Mouse (Mus musculus): ENCODE measurements around the gene Olfml3.
A peak's percentile ranks its signal among the peaks of the same experiment; 100 is the strongest.

Gene Olfml3

DNA sequence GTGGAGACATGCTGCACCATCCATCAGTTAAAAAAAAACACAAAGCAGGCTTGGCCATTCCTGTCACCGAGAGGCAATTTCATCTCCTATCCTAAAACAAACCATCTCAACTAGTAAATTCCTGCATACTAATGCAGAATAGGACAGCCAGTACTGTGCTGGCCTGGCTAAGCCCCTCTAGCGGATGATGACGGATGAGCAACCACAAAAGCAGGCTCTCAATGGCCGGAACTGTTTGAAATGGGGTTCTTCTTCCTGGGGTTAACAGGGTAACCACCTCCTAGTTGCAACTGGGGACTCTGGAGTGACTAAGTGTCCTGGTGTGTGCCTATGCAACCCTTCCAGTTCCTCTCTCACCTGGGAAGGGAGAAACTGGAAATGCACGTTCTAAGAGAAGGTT, 2.5 kb upstream of the Olfml3 start:
- DNase-seq (ENCODE audit: low spot score) = no peak

DNA sequence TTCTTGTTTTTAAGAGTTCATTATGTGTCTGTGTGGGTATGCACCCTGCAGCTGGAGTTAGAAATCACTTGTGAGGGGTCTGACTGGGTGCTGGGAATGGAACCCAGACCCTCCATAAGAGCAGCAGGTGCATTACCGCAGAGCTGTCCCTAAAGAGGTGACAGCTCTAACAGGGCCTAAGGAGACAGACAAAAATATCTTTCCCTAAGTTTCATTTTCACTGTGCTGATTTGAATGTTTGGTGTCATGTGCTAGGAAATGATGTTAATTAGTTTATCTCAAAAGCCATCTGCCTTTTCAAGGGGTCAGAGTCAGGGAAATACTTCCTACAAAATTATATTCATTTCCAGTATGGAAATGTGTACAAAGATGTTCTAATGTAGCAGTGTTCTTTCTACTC, 1.5 kb upstream of the Olfml3 start, which contains the start of gene Gm10964:
Gene Gm10964, plus strand, starts transcription at position 38 of the 400 bp plus-strand sequence.
- no peak for DNase-seq (ENCODE audit: low spot score)

DNA sequence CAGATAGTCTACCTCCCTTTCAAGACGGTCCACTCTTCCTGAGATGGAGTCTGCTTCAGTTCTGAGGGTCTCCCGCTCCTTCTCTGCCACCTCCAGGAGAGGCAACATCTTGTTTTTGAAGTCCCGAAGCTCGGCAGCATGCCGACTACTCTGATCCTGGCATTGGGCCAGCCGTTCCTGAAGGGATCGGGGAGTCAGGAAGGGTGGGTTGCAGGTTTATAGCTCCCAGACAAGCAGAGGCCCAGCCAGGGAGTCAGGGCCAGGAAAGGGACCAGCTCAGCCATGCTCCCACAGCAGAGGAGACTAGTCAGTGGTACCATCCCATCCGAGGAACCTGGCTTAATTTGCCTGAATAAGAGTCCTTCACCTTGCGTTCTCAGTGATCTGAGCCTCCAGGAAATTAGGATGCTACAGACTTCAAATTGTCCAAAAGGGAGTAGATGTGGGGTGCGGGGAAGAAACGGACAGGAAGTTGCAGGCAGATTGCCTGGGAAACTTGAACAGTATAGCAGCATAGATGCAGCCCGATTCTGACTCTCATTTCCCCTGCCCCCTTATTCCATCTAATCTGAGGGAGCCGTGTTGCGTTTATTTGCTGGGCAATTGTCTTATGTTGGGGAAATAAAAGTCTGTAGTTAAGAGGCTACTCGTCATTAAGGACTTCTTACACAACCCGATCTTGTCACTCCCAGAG, 593 bp downstream of the Olfml3 start:
- peak; percentile 24 for DNase-seq (ENCODE audit: low spot score)

DNA sequence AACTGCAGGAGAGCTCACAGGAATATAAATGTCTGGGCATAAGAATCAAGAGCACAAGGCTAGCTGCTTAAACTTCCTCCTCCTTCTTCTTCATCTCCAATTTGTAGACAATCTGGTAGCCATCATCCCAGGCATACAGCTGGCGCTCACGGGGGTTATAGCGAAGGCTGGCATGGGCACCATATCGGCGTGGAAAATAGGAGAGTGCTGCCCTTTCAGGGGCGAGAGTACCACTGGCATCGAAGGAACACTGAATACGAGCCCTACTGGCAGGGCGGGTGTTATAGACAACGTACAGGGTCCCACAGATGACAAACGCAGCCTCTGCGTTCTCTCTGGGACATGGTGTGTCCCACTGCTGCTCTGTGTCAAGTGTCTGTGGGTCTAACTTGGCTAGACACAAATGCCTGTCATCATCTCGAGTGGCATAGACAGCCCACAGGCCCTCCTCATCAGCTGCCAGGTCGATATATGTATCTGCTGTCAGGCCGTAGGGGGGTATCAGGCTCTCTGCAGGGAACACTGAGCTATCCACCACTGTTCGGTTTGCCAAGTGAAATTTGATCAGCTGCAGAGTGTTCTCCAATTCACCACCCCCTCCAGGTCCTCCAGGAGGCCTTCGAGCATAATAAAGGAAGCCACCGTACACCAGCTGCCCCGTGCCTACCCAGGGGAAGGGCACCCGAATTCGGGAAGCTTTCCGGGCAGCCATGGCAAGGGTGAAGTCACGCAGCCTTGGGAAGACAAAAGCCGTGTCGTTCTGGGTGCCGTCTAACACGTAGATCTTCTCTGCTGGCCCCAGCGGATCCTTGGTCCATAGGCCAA, 1.8 kb downstream of the Olfml3 start:
- no peak for DNase-seq (ENCODE audit: low spot score)

DNA sequence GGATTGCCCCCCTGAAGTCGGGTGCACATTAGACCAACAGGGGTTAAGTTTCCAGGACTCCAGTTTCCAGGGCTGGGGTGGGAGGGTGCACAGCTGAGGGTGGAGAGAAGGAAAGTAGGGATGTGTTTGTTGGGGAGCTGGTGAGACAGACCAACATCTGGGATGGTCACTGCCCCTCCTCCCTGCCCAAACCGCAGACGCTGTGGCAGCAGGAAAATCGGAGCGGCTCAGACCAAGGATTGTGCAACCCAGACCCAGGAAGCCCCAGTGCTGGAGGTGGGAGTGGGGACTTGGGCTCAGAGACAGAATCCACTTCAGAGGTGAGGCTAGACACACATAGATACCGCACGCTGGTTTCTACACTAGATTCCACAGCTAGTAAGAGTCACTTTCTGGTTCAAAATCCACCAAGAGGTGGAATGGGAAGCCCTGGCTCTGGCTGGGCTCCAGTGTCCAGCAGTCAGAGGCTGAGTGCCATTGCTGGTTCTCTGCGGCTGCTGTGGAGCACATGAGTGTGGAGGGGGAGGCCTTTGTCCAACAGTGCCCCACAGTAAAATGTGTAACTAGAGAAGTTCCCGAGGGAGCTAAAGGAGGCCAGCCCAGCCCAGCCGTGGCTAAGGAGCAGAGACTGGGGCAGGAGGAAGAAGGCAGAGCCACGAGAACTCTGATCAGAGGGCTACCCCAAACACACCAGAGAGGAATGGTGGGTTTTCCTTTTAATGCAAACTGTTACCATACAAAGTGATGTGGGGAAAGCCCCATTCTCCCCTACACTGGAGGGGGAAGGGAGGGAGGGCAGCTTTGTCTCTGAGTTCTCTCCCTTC, 2.9 kb downstream of the Olfml3 start:
- no peak for DNase-seq (ENCODE audit: low spot score)

DNA sequence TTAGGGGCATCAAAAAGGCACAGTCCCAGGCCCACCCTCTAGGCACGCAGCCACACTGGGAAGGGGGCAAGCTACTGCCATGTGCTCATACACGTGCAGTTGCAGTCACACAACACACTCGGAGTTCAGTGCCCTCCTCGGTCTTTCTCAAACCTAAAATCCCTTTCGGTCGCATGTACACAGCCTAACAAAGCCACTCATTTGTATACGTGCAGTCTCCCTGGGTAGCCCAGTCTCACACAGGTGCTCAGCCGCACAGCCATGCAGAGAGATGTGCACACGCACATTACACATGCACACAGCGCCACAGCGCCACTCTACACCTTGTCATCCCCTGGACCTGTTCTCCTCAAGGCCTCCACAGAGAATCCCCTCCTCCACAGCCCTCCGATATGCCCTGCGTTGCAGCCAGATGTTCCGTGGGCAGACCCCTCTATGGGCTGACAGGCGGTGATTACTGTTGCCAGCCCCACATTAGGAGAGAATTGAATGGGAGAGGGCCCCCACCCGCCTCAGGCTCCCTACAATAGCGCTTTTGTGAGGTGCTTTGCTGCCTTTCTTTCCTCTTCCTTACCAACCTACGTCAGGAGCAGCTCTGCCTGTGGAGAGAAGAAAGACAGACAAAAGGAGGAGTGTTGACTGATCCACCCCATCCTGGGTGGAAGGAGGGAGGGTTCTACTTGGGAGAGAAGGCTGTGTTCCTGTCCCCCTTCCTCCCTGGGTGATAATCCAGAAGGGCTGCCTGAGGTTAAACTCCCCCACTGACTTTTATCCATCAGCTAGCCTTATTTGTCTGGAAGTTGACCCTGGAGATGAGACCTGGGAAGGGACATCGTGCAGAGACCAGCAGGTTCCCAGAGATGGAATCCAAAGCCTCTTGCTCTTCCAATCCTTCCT, 3.8 kb downstream of the Olfml3 start:
- no peak for DNase-seq (ENCODE audit: low spot score)

DNA sequence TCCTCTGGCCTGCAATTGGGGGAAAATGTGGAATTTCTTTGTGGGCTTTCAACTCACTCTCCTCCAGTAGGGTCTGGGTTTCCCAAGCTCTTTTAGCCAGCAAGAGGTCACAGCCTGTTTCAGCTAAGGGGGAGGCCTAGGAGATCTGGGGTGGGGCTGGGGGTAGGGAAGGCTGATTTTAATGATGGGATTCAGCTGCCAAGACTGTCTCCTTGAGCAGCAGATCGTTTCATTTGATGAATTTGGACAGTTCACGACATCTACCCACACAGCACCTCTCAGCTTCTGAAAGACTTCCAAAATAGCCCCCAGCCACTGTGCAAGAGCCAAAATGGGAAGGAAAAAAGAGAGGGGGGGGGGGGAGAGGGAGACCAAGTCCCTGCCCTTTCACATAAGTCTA, 4.6 kb downstream of the Olfml3 start:
- DNase-seq (ENCODE audit: low spot score) = no peak

DNA sequence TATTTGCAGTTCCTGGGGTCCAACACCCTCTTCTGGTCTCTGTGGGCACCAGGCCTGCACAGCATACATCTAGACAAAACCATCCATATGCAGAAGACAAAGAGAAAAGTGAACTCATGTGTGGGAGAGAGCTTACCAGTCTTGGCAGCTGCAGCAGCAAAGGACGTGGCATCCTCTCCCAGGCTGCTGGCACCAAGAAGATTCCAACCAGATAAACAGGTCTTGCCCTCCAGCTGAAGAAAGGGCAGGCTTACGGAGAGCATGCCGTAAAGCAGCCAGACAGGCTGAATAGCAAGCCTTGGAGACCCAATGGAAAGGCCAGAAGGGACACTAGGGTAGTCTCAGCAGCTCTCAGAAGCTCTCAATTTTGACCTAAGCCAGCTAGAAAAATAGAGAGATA, 5.7 kb downstream of the Olfml3 start:
- DNase-seq (ENCODE audit: low spot score) = no peak

DNA sequence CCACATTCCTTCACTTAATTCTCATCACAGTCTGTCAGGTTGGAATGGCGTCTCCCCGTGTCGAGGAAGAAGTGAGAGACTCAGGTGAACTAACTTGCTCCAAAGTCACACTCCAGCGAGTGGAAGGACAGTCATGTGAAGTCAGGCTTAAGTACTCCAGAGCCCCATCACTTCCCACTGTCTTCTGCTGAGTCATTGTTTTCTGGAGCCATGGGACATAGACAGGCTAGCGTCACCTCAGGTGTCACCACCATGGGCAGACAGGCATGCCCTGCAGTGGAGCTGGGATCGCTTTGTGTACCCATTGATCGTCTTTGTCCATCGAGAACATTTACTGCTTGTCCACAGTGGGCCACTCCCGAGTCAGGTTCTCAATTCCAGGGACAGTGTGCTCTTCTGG, 8.0 kb downstream of the Olfml3 start:
- DNase-seq (ENCODE audit: low spot score) = no peak

DNA sequence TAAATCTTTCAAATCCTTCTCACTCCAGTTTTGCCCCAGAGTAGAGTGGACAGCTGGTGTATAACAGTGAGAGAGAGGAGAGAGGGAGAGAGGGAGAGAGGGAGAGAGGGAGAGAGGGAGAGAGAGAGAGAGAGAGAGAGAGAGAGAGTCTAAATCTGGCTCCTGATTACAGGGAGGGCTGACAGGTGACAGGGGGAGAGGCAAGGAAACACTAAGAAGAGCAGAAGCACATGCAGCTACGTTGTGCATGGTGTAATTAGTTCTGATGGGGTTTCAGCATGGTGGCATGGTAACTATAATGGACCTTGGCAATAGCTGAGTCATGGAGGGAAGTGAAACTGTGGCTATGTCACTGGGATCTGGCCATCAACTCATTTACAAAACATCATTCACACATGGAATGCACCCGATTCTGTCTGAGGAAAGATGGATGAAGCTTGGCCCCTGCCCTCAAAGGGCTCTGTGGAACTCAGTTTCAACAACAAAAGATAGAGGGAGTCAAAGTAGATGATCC, 9.9 kb downstream of the Olfml3 start:
- DNase-seq (ENCODE audit: low spot score) = no peak

DNA sequence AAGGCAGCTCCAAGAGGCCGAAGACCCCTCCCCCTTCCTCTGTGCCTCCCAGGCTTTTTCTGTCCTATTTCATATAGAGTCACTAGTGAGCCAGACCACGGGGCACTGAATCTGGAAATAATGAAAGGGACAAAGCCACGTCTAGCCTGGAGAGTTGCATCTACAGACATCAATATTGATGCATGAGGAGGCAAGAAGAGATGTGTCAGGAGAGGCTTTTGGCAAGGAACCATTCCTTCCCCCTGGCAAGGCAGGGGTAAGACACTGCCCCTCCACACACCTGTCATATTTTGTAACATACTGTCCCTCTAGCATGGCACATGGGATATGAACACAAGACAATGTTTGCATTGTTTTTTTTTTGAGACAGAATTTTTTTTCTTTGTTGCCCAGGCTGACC, 11.2 kb downstream of the Olfml3 start:
- DNase-seq (ENCODE audit: low spot score) = no peak

DNA sequence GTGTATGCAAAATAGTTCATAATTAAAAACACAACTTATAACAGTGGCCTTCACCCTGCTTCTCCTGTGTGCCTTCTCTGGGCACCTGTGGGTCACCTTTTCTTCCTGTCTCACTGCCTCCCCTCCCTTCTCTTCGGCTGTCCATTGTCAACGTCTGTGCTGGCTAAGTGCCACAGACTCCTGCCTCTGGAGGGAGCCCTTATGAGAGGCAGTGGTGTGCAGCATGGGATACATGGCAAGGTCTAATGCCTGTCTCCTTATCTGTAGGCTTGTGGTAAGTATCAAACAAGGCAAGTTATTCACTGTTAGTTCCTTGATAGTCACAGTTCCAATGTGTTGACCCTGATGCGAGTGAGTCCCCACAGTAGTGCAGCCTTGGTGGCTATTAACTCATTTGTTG, 13.7 kb downstream of the Olfml3 start:
- no peak for DNase-seq (ENCODE audit: low spot score)

DNA sequence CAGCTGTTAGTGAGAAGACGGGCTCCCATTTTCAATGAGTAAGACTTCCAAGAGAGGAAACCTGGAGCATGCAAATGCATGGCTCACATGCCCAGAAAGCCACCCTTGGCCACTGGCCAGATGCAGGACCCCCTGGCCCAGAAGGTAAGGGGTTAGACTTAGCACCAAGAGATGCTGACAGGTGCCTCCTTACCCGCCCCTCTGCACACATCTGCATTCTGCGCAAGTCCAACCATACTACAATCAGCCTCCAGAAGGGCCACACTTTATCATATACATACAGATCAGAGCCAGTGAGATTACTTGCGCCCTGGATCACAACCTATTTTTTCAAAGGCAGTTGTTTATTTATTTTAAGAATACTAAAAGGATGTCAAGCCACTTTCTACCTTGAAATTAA, 19.1 kb downstream of the Olfml3 start:
- no peak for DNase-seq (ENCODE audit: low spot score)

DNA sequence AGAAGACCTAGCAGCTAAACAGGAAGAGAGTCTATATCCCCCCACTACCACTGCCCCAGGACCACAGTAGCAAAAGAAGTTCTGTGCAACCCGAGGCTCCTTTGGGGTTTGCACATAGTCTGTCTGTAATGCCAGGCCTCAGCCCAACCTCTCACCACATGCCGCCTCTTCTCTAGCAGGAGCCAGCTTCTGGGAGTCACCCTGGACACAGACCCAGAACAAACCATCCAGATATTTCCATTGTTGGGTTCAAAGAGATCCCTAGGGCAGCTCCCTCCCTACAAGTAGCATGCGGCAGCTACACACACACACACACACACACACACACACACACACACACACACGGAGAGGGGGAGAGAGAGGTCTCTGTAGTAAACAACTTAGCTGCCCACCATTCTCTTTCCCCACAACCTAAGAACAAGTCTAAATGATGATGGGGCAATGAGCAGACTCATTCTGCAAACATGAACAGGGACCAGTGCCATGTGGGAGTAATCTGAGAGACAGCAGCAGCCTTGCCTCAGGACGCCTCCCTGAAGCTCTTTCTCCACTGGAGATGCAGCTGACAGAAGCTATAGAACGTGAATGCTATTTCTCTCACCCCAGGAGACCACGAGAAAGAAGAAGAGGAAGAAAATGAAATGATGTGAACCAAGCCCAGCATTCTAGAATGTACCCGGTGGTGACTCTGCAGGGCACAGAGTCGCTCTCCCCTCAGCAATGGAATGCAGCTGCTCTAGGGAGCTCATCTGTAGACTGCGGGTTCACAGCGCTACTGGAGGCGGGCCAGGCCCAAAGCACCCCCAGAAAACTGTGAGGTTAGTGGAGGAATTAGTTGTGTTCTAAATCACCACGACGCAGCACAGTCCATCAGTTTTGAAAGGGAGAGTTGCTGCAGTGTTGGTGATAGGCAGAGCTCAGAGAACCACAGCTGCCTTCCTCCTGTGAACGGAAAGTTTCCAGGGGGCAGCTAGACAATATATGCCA, 20.7 kb downstream of the Olfml3 start:
- DNase-seq (ENCODE audit: low spot score) = no peak

DNA sequence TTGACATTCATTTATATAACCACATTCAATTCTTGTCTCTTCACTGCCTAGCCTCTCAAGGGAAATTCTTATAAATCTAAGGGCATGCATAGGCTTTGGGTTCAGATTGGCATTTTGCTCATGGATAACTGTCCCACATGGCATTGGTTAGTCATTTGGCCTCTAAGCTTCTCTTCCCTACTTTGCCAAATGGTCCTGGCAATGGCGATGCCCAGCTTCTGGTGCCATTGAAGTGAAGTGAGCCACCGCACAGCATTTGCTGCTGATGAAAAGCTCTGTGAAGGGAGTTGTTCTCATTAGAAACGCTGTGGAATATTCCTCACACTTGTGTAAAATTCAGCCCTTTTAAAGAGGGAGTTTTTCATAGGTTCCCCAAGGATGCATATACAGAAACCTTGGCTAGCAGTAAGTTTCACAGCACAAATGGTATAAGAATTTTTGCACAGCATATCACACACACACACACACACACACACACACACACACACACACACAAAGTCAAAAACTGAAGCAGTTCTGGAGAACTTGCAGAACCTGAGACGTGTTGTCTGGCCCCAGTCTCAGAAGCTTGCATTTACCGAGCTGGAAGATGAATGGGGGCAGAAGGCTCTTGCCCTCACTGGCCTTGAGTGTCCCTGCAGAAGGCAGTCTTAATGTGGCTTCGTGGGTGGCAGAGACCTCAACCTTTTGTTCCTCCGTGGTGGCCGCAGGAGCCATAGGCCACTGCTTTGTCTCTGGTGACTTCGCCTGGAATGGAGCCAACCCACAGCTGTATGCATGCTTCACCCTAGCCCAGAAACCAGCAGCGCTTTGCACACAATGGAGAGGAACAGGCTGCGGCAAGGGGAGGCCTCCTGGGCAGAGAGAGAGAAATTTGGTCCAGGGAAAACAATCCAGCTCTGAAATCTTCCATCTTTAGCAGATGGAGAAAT, 21.8 kb downstream of the Olfml3 start:
- DNase-seq (ENCODE audit: low spot score) = no peak

DNA sequence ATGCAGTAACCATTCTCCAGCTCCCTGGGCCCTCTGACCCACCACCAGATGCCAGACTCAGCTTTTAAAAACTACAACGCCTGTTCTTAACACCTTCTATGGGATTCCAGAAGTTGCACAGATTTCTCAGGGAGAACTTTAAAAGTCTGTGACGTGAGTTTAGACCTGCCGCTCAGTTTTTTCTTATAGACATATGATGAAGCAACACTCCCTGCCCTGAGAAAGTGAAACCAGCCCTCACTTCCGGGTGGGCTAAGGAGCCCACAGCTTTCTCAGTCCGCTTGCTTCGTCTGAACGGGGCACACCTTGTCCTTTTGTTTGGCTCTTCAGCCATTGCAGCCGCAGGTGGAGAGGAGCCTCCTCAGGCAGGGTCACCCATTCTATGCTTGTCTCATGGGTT, 22.9 kb downstream of the Olfml3 start:
- no peak for DNase-seq (ENCODE audit: low spot score)

DNA sequence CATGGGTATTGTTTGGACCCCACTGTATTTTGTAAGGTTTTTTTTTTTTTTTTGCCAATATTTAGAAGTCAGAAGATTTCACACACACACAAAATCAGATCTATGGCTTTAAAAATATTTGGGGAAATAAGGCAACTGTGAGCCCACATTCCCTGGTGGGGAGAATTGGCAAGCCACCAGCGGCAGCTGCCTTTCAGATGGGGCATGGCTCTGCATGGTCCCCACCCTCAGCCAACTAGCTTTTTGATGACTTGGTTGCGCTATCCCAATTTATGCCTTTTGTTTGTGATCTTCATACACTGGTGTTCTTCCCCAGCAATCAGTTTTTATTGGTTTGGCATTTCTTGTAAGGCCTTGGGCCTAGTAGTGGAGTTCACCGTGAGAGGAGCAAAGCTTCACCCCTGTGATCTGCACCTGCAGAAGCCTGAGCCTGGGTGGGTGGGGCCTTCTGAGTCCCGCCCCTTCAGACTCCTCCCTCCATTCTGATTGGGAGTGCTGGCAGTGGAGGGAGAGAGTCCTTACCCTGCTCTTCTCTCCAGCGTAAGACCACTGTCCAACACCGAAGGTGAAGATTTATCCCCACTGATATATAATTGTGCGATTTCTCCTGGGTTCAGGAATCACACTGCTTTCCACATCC, 23.4 kb downstream of the Olfml3 start:
- DNase-seq (ENCODE audit: low spot score) = no peak

DNA sequence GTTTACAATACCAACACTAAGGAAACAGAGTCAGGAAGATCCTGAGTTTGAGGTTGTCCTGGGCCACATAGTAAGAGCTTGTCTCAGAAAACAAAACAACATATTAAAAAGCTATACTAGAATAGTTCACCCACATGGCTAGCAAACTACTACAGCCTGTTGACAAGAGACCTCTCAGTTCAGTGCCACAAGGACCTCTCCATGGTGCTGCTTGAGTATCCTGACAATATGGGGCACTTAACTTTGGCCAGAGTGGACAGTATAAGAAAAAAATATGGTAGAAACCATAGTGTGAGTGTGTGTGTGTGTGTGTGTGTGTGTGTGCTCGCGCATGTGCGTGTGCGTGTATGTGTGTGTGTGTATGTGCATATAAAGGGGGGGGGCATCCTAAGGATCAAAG, 25.6 kb downstream of the Olfml3 start:
- no peak for DNase-seq (ENCODE audit: low spot score)
